Mouse (Mus musculus) hindbrain, postnatal 0 days (tissue): ENCODE measurements at regions not wholly inside any gene's neighbourhood (a gene's known extent, or its start where the extent isn't known, plus 50 kb on each side); places are given as distances from the start of the nearest gene placed in this dataset.

Experiments used
- ATAC-seq: fragments of 200-750 bp; cut with Nextera tagmentation; 2 replicates; pipeline ENCODE4 v1.8.0; 2017; ENCODE audit warnings: mild to moderate bottlenecking, moderate TSS enrichment, moderate library complexity
- DNase-seq: peaks from one replicate; pipeline ENCODE4 v3.0.0-alpha.2; 2015; ENCODE audit warnings: low spot score
- H3K27ac ChIP-seq: fragments of 300-500 bp; sonication (generic); 2 replicates; pipeline ENCODE4 v1.5.1; 2014; ENCODE audit warnings: mild to moderate bottlenecking
- H3K27me3 ChIP-seq: fragments of 300-500 bp; sonication (generic); 2 replicates; pipeline ENCODE4 v1.6.1; 2014; ENCODE audit warnings: low read length, mixed read lengths; ENCODE audit not compliant: insufficient read depth
- H3K36me3 ChIP-seq: fragments of 300-500 bp; sonication (generic); 2 replicates; pipeline ENCODE4 v1.6.1; 2014; ENCODE audit warnings: low read length, mixed read lengths; ENCODE audit not compliant: insufficient read depth
- H3K4me1 ChIP-seq: fragments of 300-500 bp; sonication (generic); 2 replicates; pipeline ENCODE4 v1.6.1; 2014; ENCODE audit warnings: antibody characterized with exemption, low read length, mixed read lengths; ENCODE audit not compliant: insufficient read depth
- H3K4me2 ChIP-seq: fragments of 300-500 bp; sonication (generic); 2 replicates; pipeline ENCODE4 v1.6.1; 2014; ENCODE audit warnings: low read depth, mild to moderate bottlenecking, low read length, moderate library complexity, mixed read lengths
- H3K4me3 ChIP-seq: fragments of 300-500 bp; sonication (generic); 2 replicates; pipeline ENCODE4 v1.5.1; 2014; ENCODE audit warnings: low read length
- H3K9ac ChIP-seq: fragments of 300-500 bp; sonication (generic); replicated peaks from 2 replicates; pipeline ENCODE4 v1.6.1; 2014; ENCODE audit warnings: mild to moderate bottlenecking, low read length, moderate library complexity, mixed read lengths
- H3K9me3 ChIP-seq: fragments of 300-500 bp; sonication (generic); 2 replicates; pipeline ENCODE4 v1.6.1; 2016; ENCODE audit warnings: low read length, mixed read lengths
- CTCF ChIP-seq: IDR thresholded peaks from 2 replicates; pipeline ENCODE4 v1.5.1; 2016; ENCODE audit warnings: antibody characterized with exemption, control low read depth, low read depth
- WGBS: fragments of 180-500 bp; shearing (Covaris S2); extraction: QIAGEN DNeasy Blood & Tissue Kit; methylation state at CpG from one replicate; pipeline ENCODE4 v1.1.7; 2014; 5-methylcytosine and 5-hydroxymethylcytosine counted together

DNA sequence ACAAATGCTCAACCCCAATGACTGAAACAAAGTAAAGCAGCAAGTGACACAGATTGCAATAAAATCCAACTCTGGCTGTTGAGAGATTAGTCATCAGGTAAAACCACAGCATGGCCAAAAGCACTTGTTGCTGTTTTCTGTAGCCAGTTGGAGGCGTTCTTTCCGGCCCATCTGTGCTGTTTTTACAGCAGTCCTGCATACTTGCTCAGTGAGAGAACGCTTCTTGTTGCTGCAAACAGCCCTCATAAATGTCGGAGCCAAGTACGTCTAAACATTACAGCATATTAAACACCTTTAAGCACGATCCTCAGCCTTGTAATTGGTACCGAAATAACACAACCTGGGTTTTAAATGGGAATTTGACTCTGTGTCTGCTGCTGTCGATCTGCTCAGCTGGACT is 65.6 kb upstream of the Hs3st3a1 start:
- no peak for TF ChIP-seq CTCF
- Histone ChIP-seq H3K9me3 (no peaks in the 10 kb centered on the region), H3K4me1 (no peaks in the 10 kb centered on the region), H3K27me3 (no peaks in the 10 kb centered on the region), H3K27ac (no peak overlapping the region), H3K4me3 (no peak overlapping the region), H3K4me2 (no peak overlapping the region), H3K36me3 (no peaks in the 10 kb centered on the region), H3K9ac (no peak overlapping the region)
- DNase-seq (no peak), ATAC-seq (no peak)
- 75% methylated on average over 8 of the region's 8 CpGs for WGBS

DNA sequence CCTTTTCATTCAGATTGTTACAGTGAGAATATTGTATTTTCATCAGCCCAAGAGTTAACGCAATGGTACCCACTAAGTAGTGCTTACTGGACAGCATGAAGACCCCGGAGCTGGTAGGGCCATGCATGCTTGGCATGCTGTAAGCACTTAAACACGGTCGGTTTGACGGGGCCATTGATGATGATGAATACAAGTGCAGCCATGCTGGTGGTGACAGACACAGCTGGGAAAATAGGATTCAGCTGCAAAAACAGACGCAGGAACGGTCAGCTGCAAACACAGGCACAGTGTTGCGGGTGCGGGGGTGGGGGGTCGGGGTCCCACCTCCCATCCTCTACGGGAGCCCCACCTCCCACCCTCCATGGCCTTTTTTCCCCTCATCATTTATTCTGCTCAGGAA is 99.7 kb upstream of the Hs3st3a1 start:
- Histone ChIP-seq H3K4me1 (no peaks in the 10 kb centered on the region), H3K4me3 (no peak overlapping the region), H3K36me3 (no peaks in the 10 kb centered on the region), H3K4me2 (no peak overlapping the region), H3K27me3 (no peaks in the 10 kb centered on the region), H3K9ac (no peak overlapping the region), H3K9me3 (no peaks in the 10 kb centered on the region), H3K27ac (no peak overlapping the region)
- TF ChIP-seq CTCF: no peak
- no peak for ATAC-seq
- 54% methylated on average over 11 of the region's 11 CpGs for WGBS
- DNase-seq: no peak

DNA sequence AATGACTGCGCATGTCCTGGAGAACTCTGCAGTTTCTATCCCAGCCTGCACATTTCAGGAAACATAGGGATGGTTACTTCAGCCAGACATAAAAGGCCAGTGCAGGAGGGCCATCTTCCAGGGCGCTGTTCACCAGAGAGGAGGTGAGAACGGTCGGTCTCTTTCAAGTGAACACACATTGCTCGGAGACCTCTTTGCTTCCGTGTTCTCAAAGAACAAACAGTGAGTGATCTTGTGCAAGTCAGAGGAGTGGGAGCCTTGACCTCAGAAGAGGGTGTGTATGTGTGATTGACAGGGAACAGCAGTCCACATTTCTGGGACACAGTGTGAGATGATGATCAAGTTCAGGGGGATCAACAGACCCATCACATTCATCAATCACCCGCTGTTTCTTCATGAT is 102.7 kb upstream of the Hs3st3a1 start:
- H3K4me1 ChIP-seq: no peaks in the 10 kb centered on the region
- H3K9ac ChIP-seq: no peak overlapping the region
- no peak overlapping the region for H3K4me3 ChIP-seq
- H3K27me3 ChIP-seq: no peaks in the 10 kb centered on the region
- DNase-seq: no peak
- H3K4me2 ChIP-seq: no peak overlapping the region
- H3K9me3 ChIP-seq: no peaks in the 10 kb centered on the region
- TF ChIP-seq CTCF: no peak
- WGBS: 78% methylated on average over 7 of the region's 7 CpGs
- no peaks in the 10 kb centered on the region for H3K36me3 ChIP-seq
- ATAC-seq: no peak
- H3K27ac ChIP-seq: no peak overlapping the region

DNA sequence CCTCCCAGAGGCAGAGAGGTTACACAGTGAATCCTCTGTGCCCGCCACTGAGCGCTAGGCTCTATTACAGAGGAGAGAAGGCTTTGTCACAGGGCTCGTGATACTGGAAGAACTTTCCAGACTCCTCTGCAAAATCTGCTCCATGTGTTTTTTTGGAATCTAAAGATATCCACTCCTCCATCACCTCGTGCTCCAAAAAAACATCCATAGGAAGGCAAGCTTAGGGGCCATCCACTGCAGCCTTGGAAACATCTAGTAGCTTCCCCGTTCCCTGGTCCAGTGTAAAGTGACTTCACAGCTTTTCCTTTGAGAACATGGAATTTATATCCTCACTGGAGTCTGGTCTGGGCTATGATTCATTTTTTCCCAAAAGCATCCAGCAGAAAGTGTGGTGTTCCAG is 103.3 kb upstream of the Hs3st3a1 start:
- H3K9me3 ChIP-seq: no peaks in the 10 kb centered on the region
- H3K36me3 ChIP-seq: no peaks in the 10 kb centered on the region
- H3K4me3 ChIP-seq: no peak overlapping the region
- TF ChIP-seq CTCF: no peak
- 89% methylated on average over 5 of the region's 5 CpGs for WGBS
- no peak for ATAC-seq
- no peak overlapping the region for H3K9ac ChIP-seq
- H3K27me3 ChIP-seq: no peaks in the 10 kb centered on the region
- no peak overlapping the region for H3K27ac ChIP-seq
- no peaks in the 10 kb centered on the region for H3K4me1 ChIP-seq
- no peak for DNase-seq
- no peak overlapping the region for H3K4me2 ChIP-seq

DNA sequence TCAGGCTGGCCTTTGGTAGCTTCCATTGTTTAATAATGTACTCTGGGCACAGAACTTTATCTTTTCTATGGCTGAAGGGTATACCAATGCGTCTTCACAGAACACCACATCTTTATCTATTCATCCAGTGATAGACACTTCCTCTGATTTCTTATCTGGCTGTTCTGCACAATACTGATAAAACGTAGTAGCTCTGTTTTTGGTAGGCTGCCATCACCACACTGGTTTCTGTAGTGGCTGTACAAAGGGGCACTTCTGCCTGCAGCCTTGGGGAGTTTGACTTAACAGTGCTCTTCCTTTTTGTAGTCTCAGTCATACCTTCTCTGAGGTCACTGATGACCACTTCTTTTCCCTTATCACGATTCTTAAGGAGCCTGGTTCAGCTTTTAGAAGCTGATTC is 106.0 kb upstream of the Hs3st3a1 start:
- Histone ChIP-seq H3K9ac (no peak overlapping the region), H3K9me3 (no peaks in the 10 kb centered on the region), H3K27ac (no peak overlapping the region), H3K36me3 (no peaks in the 10 kb centered on the region), H3K27me3 (no peaks in the 10 kb centered on the region), H3K4me3 (no peak overlapping the region), H3K4me1 (no peaks in the 10 kb centered on the region), H3K4me2 (no peak overlapping the region)
- WGBS: 78% methylated on average over 3 of the region's 3 CpGs
- ATAC-seq (no peak), DNase-seq (no peak)
- no peak for TF ChIP-seq CTCF

DNA sequence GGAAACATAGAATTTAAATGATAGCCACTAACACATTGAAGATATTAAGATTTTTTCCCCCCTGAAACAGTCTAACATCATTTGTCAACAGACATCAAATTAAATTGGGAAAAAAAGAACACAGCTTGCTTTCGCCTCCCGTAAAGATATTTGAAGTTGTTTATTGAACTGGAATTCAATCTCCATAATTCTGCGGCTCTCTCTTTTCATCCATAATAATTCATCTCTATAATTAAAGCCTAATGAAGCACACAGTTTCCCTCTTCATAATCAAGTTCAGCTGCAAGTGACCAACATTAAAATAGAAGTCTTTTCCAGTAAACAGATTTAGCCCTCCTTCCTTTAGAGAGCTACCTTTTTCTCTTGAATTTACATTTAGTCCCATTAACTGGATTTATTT is 107.4 kb upstream of the Hs3st3a1 start:
- Histone ChIP-seq H3K9ac (no peak overlapping the region), H3K4me3 (no peak overlapping the region), H3K27ac (no peak overlapping the region), H3K9me3 (no peaks in the 10 kb centered on the region), H3K4me1 (no peaks in the 10 kb centered on the region), H3K4me2 (no peak overlapping the region), H3K36me3 (no peaks in the 10 kb centered on the region), H3K27me3 (no peaks in the 10 kb centered on the region)
- no peak for DNase-seq
- no peak for TF ChIP-seq CTCF
- 61% methylated on average over 3 of the region's 3 CpGs for WGBS
- ATAC-seq: no peak

DNA sequence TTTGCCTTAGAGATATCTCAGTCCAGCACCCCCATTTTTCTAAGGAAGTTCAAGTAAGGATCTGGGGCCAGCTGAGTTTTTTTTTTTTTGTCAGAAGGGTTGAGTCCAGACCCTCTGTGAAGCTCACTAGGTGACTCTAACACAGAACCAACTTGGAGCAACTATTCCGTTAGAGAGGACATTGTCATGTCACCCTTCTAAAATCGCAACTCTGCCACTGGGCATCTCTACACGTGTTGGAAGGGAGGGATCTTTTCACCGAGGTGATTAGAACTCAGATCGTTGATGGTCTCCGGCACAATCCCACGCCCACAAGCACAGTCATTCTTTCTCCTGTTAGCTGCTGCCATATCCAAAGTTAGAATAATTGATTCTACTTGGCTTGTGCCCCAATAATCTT is 108.5 kb upstream of the Hs3st3a1 start:
- 93% methylated on average over 7 of the region's 7 CpGs for WGBS
- Histone ChIP-seq H3K4me3 (no peak overlapping the region), H3K27ac (no peak overlapping the region), H3K9me3 (no peaks in the 10 kb centered on the region), H3K36me3 (no peaks in the 10 kb centered on the region), H3K9ac (no peak overlapping the region), H3K4me1 (no peaks in the 10 kb centered on the region), H3K4me2 (no peak overlapping the region), H3K27me3 (no peaks in the 10 kb centered on the region)
- no peak for TF ChIP-seq CTCF
- DNase-seq (no peak), ATAC-seq (no peak)
